Mouse (Mus musculus) c-Kit-negative CD71-positive TER-119-positive erythroid progenitor cells, embryonic 14.5 days (primary cell): ENCODE results near the gene Tnr.

ENCODE experiments used
- DNase-seq: peaks from one replicate; pipeline ENCODE4 v3.0.0-alpha.2; 2013; ENCODE audit warnings: low read depth, low spot score

The Tnr gene

GRCm38 (mm10) chr1:159796021-159796420, 272.5 kb downstream of the Tnr start:
- DNase-seq, result no peak

GRCm38 (mm10) chr1:159800366-159800765, 276.8 kb downstream of the Tnr start:
- DNase-seq, result no peak

GRCm38 (mm10) chr1:159801753-159802152, 278.2 kb downstream of the Tnr start:
- no peak for DNase-seq

GRCm38 (mm10) chr1:159803711-159804110, 280.1 kb downstream of the Tnr start:
- DNase-seq, result no peak

GRCm38 (mm10) chr1:159809493-159809892, 285.9 kb downstream of the Tnr start:
- DNase-seq, result no peak

GRCm38 (mm10) chr1:159811805-159812204, 288.2 kb downstream of the Tnr start:
- no peak for DNase-seq

GRCm38 (mm10) chr1:159812820-159813411, 289.3 kb downstream of the Tnr start:
- no peak for DNase-seq

- no peak for DNase-seq
Observed at GRCm38 (mm10) chr1:159814348-159814747, 290.8 kb downstream of the Tnr start.

GRCm38 (mm10) chr1:159816614-159817371, 293.2 kb downstream of the Tnr start:
- no peak for DNase-seq

- DNase-seq, result no peak
Observed at GRCm38 (mm10) chr1:159819511-159819910, 295.9 kb downstream of the Tnr start.

GRCm38 (mm10) chr1:159822416-159822815, 298.8 kb downstream of the Tnr start:
- DNase-seq, result no peak

- no peak for DNase-seq
Observed at GRCm38 (mm10) chr1:159828531-159828930, 305.0 kb downstream of the Tnr start.

- no peak for DNase-seq
Observed at GRCm38 (mm10) chr1:159833165-159833564, 309.6 kb downstream of the Tnr start.

- no peak for DNase-seq
Observed at GRCm38 (mm10) chr1:159833646-159834338, 310.2 kb downstream of the Tnr start.

- DNase-seq, result no peak
Observed at GRCm38 (mm10) chr1:159835126-159835525, 311.6 kb downstream of the Tnr start.

- DNase-seq, result no peak
Observed at GRCm38 (mm10) chr1:159840337-159840736, 316.8 kb downstream of the Tnr start.

- no peak for DNase-seq
Observed at GRCm38 (mm10) chr1:159842876-159843275, 319.3 kb downstream of the Tnr start.

- no peak for DNase-seq
Observed at GRCm38 (mm10) chr1:159852088-159852487, 328.5 kb downstream of the Tnr start.

- DNase-seq, result no peak
Observed at GRCm38 (mm10) chr1:159854261-159854660, 330.7 kb downstream of the Tnr start.

- no peak for DNase-seq
Observed at GRCm38 (mm10) chr1:159861782-159862474, 338.4 kb downstream of the Tnr start.

GRCm38 (mm10) chr1:159865696-159866095, 342.1 kb downstream of the Tnr start:
- no peak for DNase-seq
